Mouse (Mus musculus) left cerebral cortex, adult 11 months (tissue): ENCODE data around the gene Lhfp.

ENCODE experiments used
- DNase-seq: peaks from one replicate; pipeline ENCODE4 v3.0.0; 2022; ENCODE audit warnings: low spot score

The Lhfp gene

GRCm38 (mm10) chr3:53042240-53042567 lies 876 bp downstream of the Lhfp start:
- DNase-seq: no peak

DNA sequence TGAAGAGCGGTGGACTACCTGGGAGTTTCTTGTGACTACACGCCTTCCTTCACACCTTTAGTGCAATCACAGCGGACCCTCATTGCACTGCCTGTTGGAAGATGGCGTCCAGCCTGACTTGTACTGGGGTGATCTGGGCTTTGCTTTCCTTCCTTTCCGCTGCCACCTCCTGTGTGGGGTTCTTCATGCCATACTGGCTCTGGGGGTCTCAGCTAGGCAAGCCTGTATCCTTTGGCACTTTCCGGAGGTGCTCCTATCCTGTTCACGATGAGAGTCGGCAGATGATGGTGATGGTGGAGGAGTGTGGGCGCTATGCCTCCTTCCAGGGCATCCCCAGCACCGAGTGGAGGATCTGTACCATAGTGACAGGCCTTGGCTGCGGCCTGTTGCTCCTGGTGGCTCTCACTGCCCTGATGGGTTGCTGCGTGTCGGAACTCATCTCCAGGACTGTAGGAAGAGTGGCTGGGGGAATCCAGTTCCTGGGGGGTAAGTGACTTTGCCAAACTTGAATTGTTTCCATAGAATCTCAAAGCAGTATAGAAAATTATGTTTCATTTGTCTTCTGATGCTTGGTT lies 2.0 kb downstream of the Lhfp start:
- DNase-seq: no peak

DNA sequence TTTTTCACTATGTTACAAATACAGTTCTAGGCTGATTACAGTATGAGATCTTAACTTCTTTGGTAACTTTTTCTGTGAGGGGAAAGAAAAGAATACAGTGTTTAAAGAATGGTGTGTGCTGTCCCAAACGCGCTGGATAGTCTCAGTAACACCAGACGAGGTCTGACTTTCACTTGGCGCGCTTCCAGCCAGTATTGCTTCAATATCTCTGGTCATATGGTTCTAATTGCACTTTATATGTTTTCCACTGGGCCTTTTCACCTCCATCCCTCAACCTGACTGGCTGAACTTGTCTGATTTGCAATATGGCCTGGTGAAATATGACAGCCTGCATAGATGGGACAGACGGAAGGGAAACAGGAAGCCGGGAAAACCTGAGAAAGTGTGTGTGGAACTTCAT lies 2.9 kb downstream of the Lhfp start:
- no peak for DNase-seq

GRCm38 (mm10) chr3:53044682-53045299 lies 3.5 kb downstream of the Lhfp start:
- DNase-seq: no peak

DNA sequence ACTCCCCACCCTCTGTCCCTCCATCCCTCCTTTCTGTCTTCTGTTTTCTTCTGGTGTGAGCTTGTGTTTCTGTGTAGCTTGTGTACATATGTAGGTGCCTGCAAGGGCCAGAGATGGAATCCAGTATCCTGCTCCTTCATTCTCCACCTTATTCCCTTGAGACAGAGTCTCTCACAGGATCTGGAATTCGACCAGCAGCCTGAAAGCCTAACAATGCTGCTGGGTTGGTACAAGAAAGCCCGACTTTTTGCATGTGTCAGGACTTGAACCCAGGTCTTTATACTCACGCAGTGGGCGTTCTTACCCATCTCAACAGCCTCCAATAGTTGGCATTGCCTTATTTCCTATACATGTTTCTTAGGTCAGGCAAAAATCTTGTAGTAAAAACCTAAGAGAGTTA lies 4.4 kb downstream of the Lhfp start:
- DNase-seq: no peak

DNA sequence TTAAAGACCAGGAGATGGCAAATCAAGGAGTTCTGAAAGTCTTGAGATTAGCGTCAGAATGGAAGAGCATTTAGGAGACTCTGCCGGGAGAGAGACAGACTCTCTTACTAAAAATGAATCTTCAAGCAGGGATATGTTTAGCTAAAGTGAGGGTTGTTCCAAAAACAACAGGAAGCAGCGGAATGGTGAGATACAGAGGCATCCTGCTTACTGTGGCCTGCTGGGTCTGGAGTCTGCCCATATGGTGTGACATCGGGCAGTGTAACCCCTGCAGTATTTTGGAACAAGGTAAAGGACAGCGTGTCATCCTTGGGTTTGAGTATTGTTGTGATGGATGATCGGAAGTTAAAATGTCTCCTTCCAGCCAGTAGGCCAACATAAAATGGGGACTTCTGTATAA lies 5.0 kb downstream of the Lhfp start:
- no peak for DNase-seq

GRCm38 (mm10) chr3:53052385-53052784 lies 11.1 kb downstream of the Lhfp start:
- DNase-seq: no peak

GRCm38 (mm10) chr3:53056430-53056829 lies 15.1 kb downstream of the Lhfp start:
- DNase-seq: no peak

DNA sequence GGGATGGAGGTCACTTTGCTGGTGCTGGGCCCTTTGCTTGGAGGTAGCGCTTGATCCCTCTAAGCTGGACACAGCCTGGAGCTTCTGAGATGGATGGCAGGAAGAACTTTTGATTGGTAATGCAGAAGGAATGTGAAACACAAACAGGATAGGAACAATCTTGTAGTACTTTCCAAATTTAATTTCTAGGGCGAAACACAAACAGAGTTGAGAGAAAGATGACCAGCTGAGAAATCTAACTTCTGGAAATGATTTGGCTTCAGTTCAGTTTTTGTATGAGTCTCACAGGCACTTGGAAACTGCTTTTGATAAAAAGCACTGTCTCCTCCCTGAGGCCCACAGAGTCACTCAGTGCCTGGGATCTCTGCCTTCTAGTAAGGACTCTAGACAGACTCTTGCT lies 18.6 kb downstream of the Lhfp start:
- DNase-seq: no peak

- DNase-seq: no peak
Measured at GRCm38 (mm10) chr3:53063423-53064147, 22.3 kb downstream of the Lhfp start.

- DNase-seq: no peak
Measured at GRCm38 (mm10) chr3:53065267-53066094, 24.2 kb downstream of the Lhfp start.

DNA sequence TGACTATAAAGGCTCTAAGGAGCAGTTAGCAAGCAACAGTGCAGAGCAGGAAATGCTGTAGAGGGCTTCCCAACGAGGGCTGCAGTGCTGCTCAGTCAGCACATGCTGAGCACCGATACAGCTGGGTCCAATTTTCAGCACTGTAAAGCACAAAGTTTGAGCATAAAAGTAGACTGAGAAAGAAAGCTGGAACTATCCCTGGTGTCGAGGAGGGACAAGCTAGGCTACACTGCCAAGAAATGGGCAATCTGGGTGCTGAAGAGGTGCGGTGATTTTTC lies 24.7 kb downstream of the Lhfp start:
- DNase-seq: no peak

GRCm38 (mm10) chr3:53068399-53068798 lies 27.1 kb downstream of the Lhfp start:
- no peak for DNase-seq

GRCm38 (mm10) chr3:53074264-53074663 lies 32.9 kb downstream of the Lhfp start:
- no peak for DNase-seq

GRCm38 (mm10) chr3:53074761-53075160 lies 33.4 kb downstream of the Lhfp start:
- DNase-seq: no peak

DNA sequence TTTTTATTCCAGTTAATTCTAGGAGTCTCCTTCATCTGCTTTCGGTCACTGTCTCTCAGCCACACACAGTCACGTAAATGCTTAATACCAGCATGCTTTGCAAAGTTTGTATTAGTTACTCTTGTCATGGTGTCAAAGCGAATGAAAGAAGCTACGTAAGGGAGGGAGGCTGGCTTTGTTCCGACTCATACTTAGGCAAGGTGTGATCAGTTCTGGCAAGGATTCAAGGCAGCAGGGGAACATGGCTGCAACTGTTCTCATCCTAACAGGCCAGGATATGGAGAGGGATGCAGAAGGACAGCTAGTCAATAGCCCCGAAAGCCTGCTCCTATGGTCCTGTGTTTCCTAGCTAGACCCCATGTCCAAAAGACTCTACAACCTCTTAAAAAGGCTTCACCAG lies 39.0 kb downstream of the Lhfp start:
- no peak for DNase-seq

DNA sequence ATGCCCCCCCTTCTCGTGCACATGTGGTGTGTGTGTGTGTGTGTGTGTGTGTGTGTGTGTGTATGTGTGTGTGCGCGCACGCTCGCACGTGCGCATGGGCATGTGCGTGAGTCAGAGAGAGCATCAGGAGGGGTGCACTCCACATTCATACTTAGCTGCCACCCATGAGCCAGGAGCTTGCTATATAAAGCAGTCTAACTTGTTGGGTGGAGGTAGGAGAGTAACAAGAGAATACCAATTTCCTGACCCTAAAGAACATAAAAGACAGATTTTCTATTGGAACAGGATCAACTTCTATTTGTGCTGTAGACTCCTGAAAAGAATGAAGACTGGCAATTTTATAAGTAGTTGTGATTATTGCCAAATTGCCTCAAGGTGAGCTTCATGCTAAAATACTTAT lies 39.4 kb downstream of the Lhfp start:
- no peak for DNase-seq

GRCm38 (mm10) chr3:53083717-53084116 lies 42.4 kb downstream of the Lhfp start:
- no peak for DNase-seq

DNA sequence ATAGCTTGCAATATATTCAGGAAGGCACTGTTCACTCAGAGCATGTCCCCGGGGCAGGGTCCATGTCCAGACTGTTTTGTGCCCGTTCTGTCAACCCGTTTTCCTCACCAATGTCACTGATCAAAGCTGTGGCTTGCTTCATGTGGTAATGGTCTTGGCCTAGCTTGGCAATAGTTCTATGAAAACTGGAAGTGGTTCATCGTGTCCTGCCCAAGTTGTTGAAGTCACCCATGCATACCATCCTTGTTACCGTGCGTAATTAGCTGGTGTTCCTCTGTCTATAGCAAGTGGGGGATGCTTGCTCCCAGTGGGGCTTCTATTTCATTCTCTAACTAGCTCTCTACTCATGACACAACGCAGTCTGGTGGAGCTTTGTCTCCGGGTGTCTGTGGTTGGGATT lies 43.5 kb downstream of the Lhfp start:
- no peak for DNase-seq

- no peak for DNase-seq
Measured at GRCm38 (mm10) chr3:53086481-53087155, 45.3 kb downstream of the Lhfp start.

- no peak for DNase-seq
Measured at GRCm38 (mm10) chr3:53087156-53087805, 46.0 kb downstream of the Lhfp start.

GRCm38 (mm10) chr3:53089921-53090320 lies 48.6 kb downstream of the Lhfp start:
- no peak for DNase-seq
